Mouse (Mus musculus) lung, postnatal 0 days (tissue): ENCODE data around the gene Ccdc160. TPM values are rescaled to one million over a fixed set of nuclear protein-coding genes. Genes with fewer than 3 reads are reported as not detected.

Source experiments
- ATAC-seq: fragments of 200-750 bp; cut with Nextera tagmentation; 2 replicates; pipeline ENCODE4 v1.8.0; 2017; ENCODE audit warnings: moderate library complexity
- DNase-seq: peaks from one replicate; pipeline ENCODE4 v3.0.0-alpha.2; 2016; ENCODE audit warnings: low spot score
- H3K27ac ChIP-seq: fragments of 300-500 bp; sonication (generic); 2 replicates; pipeline ENCODE4 v1.5.1; 2014; ENCODE audit warnings: antibody characterized with exemption, mild to moderate bottlenecking, low read length, mixed read lengths
- H3K27me3 ChIP-seq: fragments of 300-500 bp; sonication (generic); replicated peaks from 2 replicates; pipeline ENCODE4 v1.6.1; 2014; ENCODE audit warnings: low read length, mixed read lengths; ENCODE audit not compliant: insufficient read depth
- H3K36me3 ChIP-seq: fragments of 300-500 bp; sonication (generic); 2 replicates; pipeline ENCODE4 v1.6.1; 2014; ENCODE audit warnings: low read length, mixed read lengths; ENCODE audit not compliant: insufficient read depth
- H3K4me1 ChIP-seq: fragments of 300-500 bp; sonication (generic); 2 replicates; pipeline ENCODE4 v1.6.1; 2014; ENCODE audit warnings: antibody characterized with exemption, low read depth, low read length, mixed read lengths; ENCODE audit not compliant: insufficient read depth
- H3K4me2 ChIP-seq: fragments of 300-500 bp; sonication (generic); replicated peaks from 2 replicates; pipeline ENCODE4 v1.6.1; 2014; ENCODE audit warnings: low read depth, mild to moderate bottlenecking, low read length, moderate library complexity, mixed read lengths
- H3K4me3 ChIP-seq: fragments of 300-500 bp; sonication (generic); 2 replicates; pipeline ENCODE4 v1.5.1; 2014; ENCODE audit warnings: low read depth, low read length
- H3K9ac ChIP-seq: fragments of 300-500 bp; sonication (generic); replicated peaks from 2 replicates; pipeline ENCODE4 v1.6.1; 2014; ENCODE audit warnings: low read depth, mild to moderate bottlenecking
- H3K9me3 ChIP-seq: fragments of 300-500 bp; sonication (generic); 2 replicates; pipeline ENCODE4 v1.6.1; 2016; ENCODE audit warnings: low read length, mixed read lengths
- CTCF ChIP-seq: IDR thresholded peaks from 2 replicates; pipeline ENCODE4 v1.5.1; 2016; ENCODE audit warnings: antibody characterized with exemption, mild to moderate bottlenecking
- EP300 ChIP-seq: IDR thresholded peaks from 2 replicates; pipeline ENCODE4 v1.6.1; 2016; ENCODE audit warnings: antibody characterized with exemption, mild to moderate bottlenecking, control low read depth
- WGBS: fragments of 180-500 bp; shearing (Covaris S2); extraction: QIAGEN DNeasy Blood & Tissue Kit; methylation state at CpG from one replicate; pipeline ENCODE4 v1.1.7; 2014; 5-methylcytosine and 5-hydroxymethylcytosine counted together
- microRNA counts: library from miRNA; unstranded; fragments of <30 nt; microRNA quantifications from one replicate; lab custom pipeline; 2015
- microRNA-seq: library from miRNA; unstranded; fragments of <30 nt; microRNA quantifications from one replicate; pipeline ENCODE4, GENCODE M21; 2016
- polyA plus RNA-seq: library from polyadenylated mRNA; unstranded; fragments of >200 nt; fragmentation: Nextera tagmentation; extraction: Ambion mirVana; gene quantifications from 2 replicates; pipeline ENCODE4 v1.2.1, GENCODE M21; 2015

The Ccdc160 gene
- polyA plus RNA-seq, 1 experiment from 2014 or later: 2.5 TPM

DNA sequence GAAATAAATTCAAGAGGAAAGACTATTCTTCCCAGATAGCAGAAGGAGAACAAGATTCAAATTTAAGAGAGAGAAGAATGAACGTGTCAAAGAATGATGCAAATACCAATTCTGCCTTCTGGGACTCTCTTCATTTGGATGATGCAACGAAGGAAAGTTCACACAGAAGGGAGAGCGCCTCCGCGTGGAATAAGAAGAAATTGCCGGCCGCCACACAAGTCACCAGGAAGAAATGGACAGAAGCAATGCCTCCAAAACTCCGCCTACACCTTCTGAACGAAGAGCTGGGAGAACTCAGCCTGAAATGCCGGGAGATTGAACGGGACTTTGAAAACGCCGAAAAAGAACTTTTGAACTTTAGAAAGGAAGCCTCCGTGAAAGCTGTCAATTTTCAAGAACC is 7.3 kb downstream of the Ccdc160 start:
- TF ChIP-seq CTCF (peak; percentile 17; the same call in 1 of the 2 replicates), EP300 (no peak)
- 70% methylated on average over 14 of the region's 14 CpGs for WGBS
- Histone ChIP-seq H3K4me2 (no peak overlapping the region), H3K36me3 (no peaks in the 10 kb centered on the region), H3K9ac (no peak overlapping the region), H3K27ac (no peak overlapping the region), H3K27me3 (no peaks in the 10 kb centered on the region), H3K4me1 (no peaks in the 10 kb centered on the region), H3K9me3 (no peaks in the 10 kb centered on the region), H3K4me3 (no peak overlapping the region)
- DNase-seq (no peak), ATAC-seq (no peak)

GRCm38 (mm10) chrX:52799566-52799965 is 8.6 kb downstream of the Ccdc160 start:
- DNase-seq: peak; percentile 23
- TF ChIP-seq CTCF (peak; percentile 48), EP300 (no peak)

DNA sequence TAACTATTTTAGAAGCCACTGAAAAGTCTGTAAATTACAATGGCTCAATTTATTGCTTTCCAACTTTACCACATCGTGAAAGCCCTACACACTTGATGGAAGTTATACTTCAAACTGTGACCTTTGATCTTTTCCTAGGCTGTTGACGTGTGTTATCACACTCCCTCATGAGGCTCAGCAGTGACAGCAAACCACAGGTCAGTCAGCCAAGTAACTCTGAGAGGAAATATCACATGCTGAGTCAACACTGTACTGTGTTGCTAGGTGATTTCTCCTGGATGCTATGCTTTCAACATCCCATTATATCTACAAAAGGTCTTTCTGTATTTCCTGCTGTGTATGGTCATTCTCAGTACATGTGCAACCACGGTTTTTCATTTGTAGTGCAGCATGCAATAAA is 28.3 kb downstream of the Ccdc160 start:
- no peak overlapping the region for H3K27ac ChIP-seq
- no peak overlapping the region for H3K9ac ChIP-seq
- H3K4me3 ChIP-seq: no peak overlapping the region
- no peak for ATAC-seq
- TF ChIP-seq EP300 (no peak), CTCF (no peak)
- no peak overlapping the region for H3K4me2 ChIP-seq
- H3K9me3 ChIP-seq: no peaks in the 10 kb centered on the region
- 20% methylated on average over 3 of the region's 3 CpGs for WGBS
- H3K36me3 ChIP-seq: no peaks in the 10 kb centered on the region
- no peaks in the 10 kb centered on the region for H3K4me1 ChIP-seq
- no peaks in the 10 kb centered on the region for H3K27me3 ChIP-seq
- DNase-seq: no peak

More at GRCm38 (mm10) chrX:52799566-52799965, 8.6 kb downstream of the Ccdc160 start:
- Histone ChIP-seq H3K27me3 (no peaks in the 10 kb centered on the region), H3K9me3 (no peaks in the 10 kb centered on the region), H3K27ac (no peak overlapping the region), H3K36me3 (no peaks in the 10 kb centered on the region), H3K9ac (no peak overlapping the region), H3K4me3 (no peak overlapping the region), H3K4me2 (no peak overlapping the region), H3K4me1 (no peaks in the 10 kb centered on the region)
- no peak for ATAC-seq
- 33% methylated on average over 6 of the region's 6 CpGs for WGBS

MicroRNAs encoded within 50 kb of the gene (microRNA counts, 519-probe panel; counts per million panel counts)
- microRNA mmu-miR-106a+mmu-miR-17 (lab: Ali Mortazavi, UCI) (6,390 counts per million, percentile 85 among the panel's probes with 10 or more counts), microRNA mmu-miR-18b (lab: Ali Mortazavi, UCI) (not detected), microRNA mmu-miR-363 (lab: Ali Mortazavi, UCI) (not detected)

Small RNA genes lying within 50 kb of the gene (microRNA-seq; reads per million reads assigned to microRNA genes)
- gene Mir106a (30.1 reads per million, percentile 35 among the genes with 10 or more reads in this experiment), gene Mir18b (9.5 reads per million, percentile 22 among the genes with 10 or more reads in this experiment), gene Mir19b-2 (2.0 reads per million), gene Mir20b (25.5 reads per million, percentile 31 among the genes with 10 or more reads in this experiment), gene Mir363 (110 reads per million, percentile 50 among the genes with 10 or more reads in this experiment), gene Mir92-2 (44.8 reads per million, percentile 39 among the genes with 10 or more reads in this experiment)

Other genes starting within 250 kb of the Ccdc160 start
- 294 and 318 TPM in 2 replicates for gene Gpc3, start 177.2 kb upstream of the Ccdc160 start, polyA plus RNA-seq
- gene Phf6, start 121.1 kb downstream of the Ccdc160 start, polyA plus RNA-seq: 8.1 and 9.7 TPM in 2 replicates
- 127 and 133 TPM in 2 replicates for gene Hprt, start 196.9 kb downstream of the Ccdc160 start, polyA plus RNA-seq